Mouse (Mus musculus) gastrocnemius, postnatal 36 days (tissue): ENCODE results near the gene Ankrd9. TPM values are rescaled to one million over a fixed set of nuclear protein-coding genes. Genes with fewer than 3 reads are reported as not detected.

ENCODE experiments used
- total RNA-seq, 2 experiments: library from RNA; stranded (reverse); gene quantifications; 2 replicates each; pipeline ENCODE4 v1.2.3; 2021

Ankrd9 gene
- total RNA-seq, 2 experiments from 2014 or later: 161 to 219 TPM

Other genes starting within 250 kb of the Ankrd9 start
- gene Wdr20, start 241.1 kb downstream of the Ankrd9 start, total RNA-seq: 10 to 100 TPM; 15.7 to 15.9 TPM
- under 1 TPM in 1 of 2 experiments, not detected in 1; 0.37 TPM for gene Mok, start 138.1 kb downstream of the Ankrd9 start, total RNA-seq
- gene Zfp839, start 128.8 kb downstream of the Ankrd9 start, total RNA-seq: 1 to 10 TPM; 4.2 to 7.3 TPM
- 10 to 100 TPM; 22.3 to 24.6 TPM for gene Cinp, start 89.9 kb downstream of the Ankrd9 start, total RNA-seq
- 1 to 10 TPM; 1.9 to 2.1 TPM for gene Tecpr2, start 89.8 kb downstream of the Ankrd9 start, total RNA-seq
- 1 to 10 TPM; 7.1 to 7.3 TPM for gene Rcor1, start 60.3 kb upstream of the Ankrd9 start, total RNA-seq
- 10 to 100 TPM; 10.1 to 10.7 TPM for gene Traf3, start 187.3 kb upstream of the Ankrd9 start, total RNA-seq
- gene 4930595D18Rik, start 205.5 kb upstream of the Ankrd9 start, total RNA-seq: not detected